Mouse (Mus musculus) kidney, postnatal 25 days (tissue): ENCODE results near the gene Aldh6a1.
A peak's percentile ranks its signal among the peaks of the same experiment; 100 is the strongest.

Experiments used
- DNase-seq, 2 experiments: peaks; one replicate each; pipeline ENCODE4 v3.0.0; 2021; ENCODE audit warnings: mixed read lengths in 2 of 2

Aldh6a1 gene

GRCm38 (mm10) chr12:84450718-84451646 lies at the start of gene Aldh6a1, which contains the start of gene Lin52:
Gene Aldh6a1 (minus strand): TSS chr12:84451004.
Gene Lin52 (plus strand): TSS chr12:84451422.
- DNase-seq: peak; percentile 99

GRCm38 (mm10) chr12:84496795-84497194 lies 46.0 kb upstream of the Aldh6a1 start:
- DNase-seq: no peak

GRCm38 (mm10) chr12:84487324-84488056 lies 36.7 kb upstream of the Aldh6a1 start:
- DNase-seq: peak; percentile 15 to 58

GRCm38 (mm10) chr12:84482778-84483585 lies 32.2 kb upstream of the Aldh6a1 start:
- DNase-seq: no peak

GRCm38 (mm10) chr12:84481251-84481650 lies 30.4 kb upstream of the Aldh6a1 start:
- DNase-seq: no peak

GRCm38 (mm10) chr12:84478937-84479336 lies 28.1 kb upstream of the Aldh6a1 start:
- DNase-seq: no peak

GRCm38 (mm10) chr12:84468701-84469100 lies 17.9 kb upstream of the Aldh6a1 start:
- DNase-seq: no peak

GRCm38 (mm10) chr12:84462856-84463255 lies 12.1 kb upstream of the Aldh6a1 start:
- no peak for DNase-seq

GRCm38 (mm10) chr12:84461416-84461815 lies 10.6 kb upstream of the Aldh6a1 start:
- DNase-seq: no peak

GRCm38 (mm10) chr12:84459845-84460244 lies 9.0 kb upstream of the Aldh6a1 start:
- no peak for DNase-seq

- no peak for DNase-seq
Observed at GRCm38 (mm10) chr12:84456911-84457310, 6.1 kb upstream of the Aldh6a1 start.

GRCm38 (mm10) chr12:84451801-84452200 lies 997 bp upstream of the Aldh6a1 start:
- DNase-seq: peak; percentile 12 to 52

- peak; percentile 68 to 90 for DNase-seq
Observed at GRCm38 (mm10) chr12:84450351-84450717, 470 bp downstream of the Aldh6a1 start.

GRCm38 (mm10) chr12:84449887-84450286 lies 917 bp downstream of the Aldh6a1 start:
- peak in 1 of 2 experiments; percentile 22 for DNase-seq

- DNase-seq: peak in 1 of 2 experiments; percentile 16
Observed at GRCm38 (mm10) chr12:84448181-84448580, 2.6 kb downstream of the Aldh6a1 start.

GRCm38 (mm10) chr12:84447386-84447785 lies 3.4 kb downstream of the Aldh6a1 start:
- DNase-seq: no peak

- no peak for DNase-seq
Observed at GRCm38 (mm10) chr12:84442526-84442925, 8.3 kb downstream of the Aldh6a1 start.

GRCm38 (mm10) chr12:84438697-84439096 lies 12.1 kb downstream of the Aldh6a1 start:
- no peak for DNase-seq

- DNase-seq: no peak
Observed at GRCm38 (mm10) chr12:84429825-84430224, 21.0 kb downstream of the Aldh6a1 start.

- DNase-seq: no peak
Observed at GRCm38 (mm10) chr12:84423990-84424389, 26.8 kb downstream of the Aldh6a1 start.

GRCm38 (mm10) chr12:84417605-84417922 lies 33.2 kb downstream of the Aldh6a1 start:
- no peak for DNase-seq

- peak; percentile 87 to 94 for DNase-seq
Observed at GRCm38 (mm10) chr12:84416834-84417604, 33.8 kb downstream of the Aldh6a1 start, which contains the start of gene Rnf113a2. Gene Rnf113a2 (plus strand): TSS chr12:84417196.
